Mouse (Mus musculus): ENCODE data around the gene Gm813.

DNA sequence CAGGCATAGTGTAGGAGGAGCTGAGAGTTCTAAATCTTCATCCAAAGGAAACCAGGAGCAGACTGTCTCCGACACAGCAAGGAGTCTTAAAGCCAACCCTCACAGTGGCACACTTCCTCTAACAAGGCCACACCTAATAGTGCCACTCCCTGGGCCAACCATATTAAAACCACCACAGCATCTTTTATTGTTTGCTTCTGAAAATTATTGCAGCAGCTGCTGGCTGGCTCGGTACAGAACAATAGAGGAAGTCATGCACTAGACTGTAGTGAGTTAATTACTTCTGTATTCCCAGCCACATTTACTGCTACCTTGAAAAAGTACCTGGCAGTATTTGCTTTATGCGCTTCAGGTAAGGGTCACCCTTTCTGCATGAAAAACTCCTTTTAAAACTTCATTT is 3.8 kb downstream of the Gm813 start:
- TF ChIP-seq CTCF (IDR thresholded peaks at IDR 0.05; ENCODE audit: extremely low read depth, insufficient read depth, low read length) (no peak), POLR2A (IDR thresholded peaks at IDR 0.05; ENCODE audit: extremely low read depth, insufficient read depth, low read length) (no peak)
